Mouse (Mus musculus) monocyte, adult 2 months (primary cell): ENCODE measurements around the gene Aoc3.
"Not testable (repeated sequence)": the region's sequence is repeated elsewhere in the genome, so short reads cannot be mapped to it uniquely, and the experiment has no call there.

ENCODE experiments used
- DNase-seq, 2 experiments: peaks; one replicate each; pipeline ENCODE4 v3.0.0; 2022; ENCODE audit warnings: low spot score in 2 of 2, low read depth in 1 of 2

The Aoc3 gene

GRCm38 (mm10) chr11:101326147-101326546, 4.3 kb upstream of the Aoc3 start:
- no peak for DNase-seq

- no peak for DNase-seq
Observed at GRCm38 (mm10) chr11:101327311-101327710, 3.1 kb upstream of the Aoc3 start.

GRCm38 (mm10) chr11:101328941-101329635, 1.3 kb upstream of the Aoc3 start:
- no peak for DNase-seq

GRCm38 (mm10) chr11:101330961-101331360, 556 bp downstream of the Aoc3 start:
- not testable (repeated sequence) for DNase-seq

GRCm38 (mm10) chr11:101332537-101332936, 2.1 kb downstream of the Aoc3 start:
- no peak for DNase-seq

- DNase-seq = no peak
Observed at GRCm38 (mm10) chr11:101334023-101334422, 3.6 kb downstream of the Aoc3 start.

- no peak for DNase-seq
Observed at GRCm38 (mm10) chr11:101334516-101334915, 4.1 kb downstream of the Aoc3 start.

- DNase-seq = no peak
Observed at GRCm38 (mm10) chr11:101335685-101336084, 5.3 kb downstream of the Aoc3 start.

GRCm38 (mm10) chr11:101338123-101338760, 7.8 kb downstream of the Aoc3 start:
- DNase-seq = no peak

GRCm38 (mm10) chr11:101347083-101347775, 16.8 kb downstream of the Aoc3 start:
- DNase-seq = no peak

- no peak for DNase-seq
Observed at GRCm38 (mm10) chr11:101348774-101349173, 18.4 kb downstream of the Aoc3 start.

GRCm38 (mm10) chr11:101349216-101349615, 18.8 kb downstream of the Aoc3 start:
- no peak for DNase-seq

- no peak for DNase-seq
Observed at GRCm38 (mm10) chr11:101351100-101351720, 20.8 kb downstream of the Aoc3 start.

- no peak for DNase-seq
Observed at GRCm38 (mm10) chr11:101351721-101352111, 21.3 kb downstream of the Aoc3 start.

- no peak for DNase-seq
Observed at GRCm38 (mm10) chr11:101353436-101353835, 23.0 kb downstream of the Aoc3 start.

GRCm38 (mm10) chr11:101354438-101355010, 24.1 kb downstream of the Aoc3 start:
- DNase-seq = no peak

- DNase-seq = no peak
Observed at GRCm38 (mm10) chr11:101355916-101356315, 25.5 kb downstream of the Aoc3 start.

GRCm38 (mm10) chr11:101357505-101358182, 27.2 kb downstream of the Aoc3 start:
- DNase-seq = no peak

GRCm38 (mm10) chr11:101359776-101360175, 29.4 kb downstream of the Aoc3 start:
- no peak for DNase-seq

- DNase-seq = no peak
Observed at GRCm38 (mm10) chr11:101360651-101361113, 30.3 kb downstream of the Aoc3 start.

GRCm38 (mm10) chr11:101364531-101364931, 34.1 kb downstream of the Aoc3 start:
- no peak for DNase-seq
